Mouse (Mus musculus): ENCODE results near the gene Rassf2.

- TF ChIP-seq CTCF (IDR thresholded peaks at IDR 0.05; ENCODE audit: low read depth) (no peak), EP300 (IDR thresholded peaks at IDR 0.05; ENCODE audit: low read depth) (no peak)
Measured at GRCm38 (mm10) chr2:132027366-132027765, 2.7 kb downstream of the Rassf2 start.
